Mouse (Mus musculus): ENCODE results near the gene Lrrc46. TPM values are rescaled to one million over a fixed set of nuclear protein-coding genes. Genes with fewer than 3 reads are reported as not detected.

The Lrrc46 gene
- polyA plus RNA-seq, 1 experiment, result 4.3 TPM

DNA sequence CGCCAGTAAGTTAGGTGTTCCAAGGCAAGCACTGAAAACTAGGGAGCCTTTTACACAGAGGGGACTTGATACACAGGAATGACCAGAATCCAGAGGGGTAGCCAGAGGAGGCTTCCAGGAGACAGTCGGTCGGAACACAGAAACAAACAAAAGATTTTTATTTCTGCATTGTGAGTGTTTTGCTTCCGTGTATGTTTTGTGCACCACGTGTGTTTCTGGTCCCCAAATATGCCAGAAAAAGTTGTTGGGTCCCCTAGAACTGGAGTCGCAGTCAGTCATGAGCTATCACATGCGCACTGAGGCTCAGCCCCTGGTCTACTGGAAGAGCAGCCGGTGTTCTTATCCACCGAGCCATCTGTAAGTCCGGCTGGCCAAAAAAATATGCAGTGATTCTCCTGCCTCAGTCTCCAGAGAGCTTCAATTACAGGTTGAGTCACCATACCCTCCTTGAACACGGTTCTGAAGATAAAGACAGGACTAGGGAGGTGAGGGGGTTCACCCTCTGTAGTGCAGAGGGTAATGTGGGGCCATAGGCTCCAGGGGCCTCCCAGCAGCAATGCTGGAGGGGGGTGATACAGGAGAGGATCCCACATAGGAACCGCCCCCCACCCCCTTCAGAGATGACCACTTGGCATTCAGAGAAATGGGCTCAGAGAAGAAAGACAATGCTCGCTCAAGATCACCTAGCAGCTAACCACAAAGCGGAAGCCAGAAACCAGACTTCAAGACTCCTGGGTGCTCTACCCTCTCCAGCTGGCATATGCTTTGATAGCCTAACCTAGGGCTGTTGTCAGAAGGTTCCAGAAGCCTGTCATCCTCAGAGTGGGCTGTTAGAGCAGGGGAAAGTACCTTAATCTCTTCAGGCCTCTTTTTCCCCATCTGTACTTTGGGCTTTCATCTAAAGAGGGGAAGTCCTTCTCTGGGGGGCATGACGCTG, 45.1 kb downstream of the Lrrc46 start:
- H3K4me3 ChIP-seq (replicated peaks; ENCODE audit: extremely low read depth, low read depth, low read length), result no peak overlapping the region
- no peak for DNase-seq
- WGBS, result 75% methylated on average over 15 of the region's 15 CpGs
- TF ChIP-seq POLR2A (IDR thresholded peaks at IDR 0.05; ENCODE audit: borderline replicate concordance, extremely low read depth, low read depth, low read length), result no peak
- TF ChIP-seq CTCF (IDR thresholded peaks at IDR 0.05; ENCODE audit: insufficient read depth, low read length), result no peak
- H3K4me1 ChIP-seq (ENCODE audit: control insufficient read depth, insufficient read depth, low read length), result 0 out of 2 replicates have a peak, but pooled peaks cover 2% of the 10 kb centered on the region

- DNase-seq, result no peak
- H3K4me3 ChIP-seq (replicated peaks; ENCODE audit: extremely low read depth, low read depth, low read length), result no peak overlapping the region
- H3K4me1 ChIP-seq (ENCODE audit: control insufficient read depth, insufficient read depth, low read length), result 0 out of 2 replicates have a peak, but pooled peaks cover 2% of the 10 kb centered on the region
- no peak for TF ChIP-seq POLR2A (IDR thresholded peaks at IDR 0.05; ENCODE audit: borderline replicate concordance, extremely low read depth, low read depth, low read length)
- no peak for TF ChIP-seq CTCF (IDR thresholded peaks at IDR 0.05; ENCODE audit: insufficient read depth, low read length)
- 54% methylated on average over 5 of the region's 5 CpGs for WGBS
These were observed 46.2 kb downstream of the Lrrc46 start for GRCm38 (mm10) chr11:96995031-96995430.

- WGBS, result 36% methylated on average over 8 of the region's 8 CpGs
- H3K4me1 ChIP-seq (ENCODE audit: control insufficient read depth, insufficient read depth, low read length), result peaks cover 6% of the 10 kb centered on the region; the same call in 1 of the 2 replicates
- no peak overlapping the region for H3K4me3 ChIP-seq (replicated peaks; ENCODE audit: extremely low read depth, low read depth, low read length)
- TF ChIP-seq CTCF (IDR thresholded peaks at IDR 0.05; ENCODE audit: insufficient read depth, low read length) (no peak), POLR2A (IDR thresholded peaks at IDR 0.05; ENCODE audit: borderline replicate concordance, extremely low read depth, low read depth, low read length) (no peak)
- no peak for DNase-seq
These were observed 48.4 kb downstream of the Lrrc46 start for GRCm38 (mm10) chr11:96992722-96993311.

- DNase-seq, result no peak
- Histone ChIP-seq H3K4me3 (replicated peaks; ENCODE audit: extremely low read depth, low read depth, low read length) (no peak overlapping the region), H3K4me1 (ENCODE audit: control insufficient read depth, insufficient read depth, low read length) (peaks cover 3% of the 10 kb centered on the region; the same call in 1 of the 2 replicates)
- WGBS, result 69% methylated on average over 5 of the region's 5 CpGs
- TF ChIP-seq POLR2A (IDR thresholded peaks at IDR 0.05; ENCODE audit: borderline replicate concordance, extremely low read depth, low read depth, low read length), result no peak
- TF ChIP-seq CTCF (IDR thresholded peaks at IDR 0.05; ENCODE audit: insufficient read depth, low read length), result no peak
These were observed 49.7 kb downstream of the Lrrc46 start for GRCm38 (mm10) chr11:96991501-96991900.

- Histone ChIP-seq H3K4me1 (ENCODE audit: control insufficient read depth, insufficient read depth, low read length) (peaks cover 3% of the 10 kb centered on the region; the same call in 1 of the 2 replicates), H3K4me3 (replicated peaks; ENCODE audit: extremely low read depth, low read depth, low read length) (peak overlapping the region; percentile 1)
- TF ChIP-seq POLR2A (IDR thresholded peaks at IDR 0.05; ENCODE audit: borderline replicate concordance, extremely low read depth, low read depth, low read length) (peak; percentile 84; the same call in 1 of the 2 replicates), CTCF (IDR thresholded peaks at IDR 0.05; ENCODE audit: insufficient read depth, low read length) (no peak)
- no peak for DNase-seq
- WGBS, result 5% methylated on average over 31 of the region's 31 CpGs
These were observed 53.1 kb downstream of the Lrrc46 start for GRCm38 (mm10) chr11:96987873-96988655.

GRCm38 (mm10) chr11:96986463-96986862, 54.7 kb downstream of the Lrrc46 start:
- WGBS, result 53% methylated on average over 3 of the region's 3 CpGs

GRCm38 (mm10) chr11:96984903-96985302, 56.3 kb downstream of the Lrrc46 start:
- WGBS, result 59% methylated on average over 4 of the region's 4 CpGs
- Histone ChIP-seq H3K4me1 (ENCODE audit: control insufficient read depth, insufficient read depth, low read length) (peaks cover 3% of the 10 kb centered on the region; the same call in 1 of the 2 replicates), H3K4me3 (replicated peaks; ENCODE audit: extremely low read depth, low read depth, low read length) (no peak overlapping the region)
- no peak for DNase-seq
- no peak for TF ChIP-seq POLR2A (IDR thresholded peaks at IDR 0.05; ENCODE audit: borderline replicate concordance, extremely low read depth, low read depth, low read length)
- no peak for TF ChIP-seq CTCF (IDR thresholded peaks at IDR 0.05; ENCODE audit: insufficient read depth, low read length)

More at GRCm38 (mm10) chr11:96986463-96986862, 54.7 kb downstream of the Lrrc46 start:
- no peak overlapping the region for H3K4me3 ChIP-seq (replicated peaks; ENCODE audit: extremely low read depth, low read depth, low read length)
- DNase-seq, result no peak
- no peak for TF ChIP-seq POLR2A (IDR thresholded peaks at IDR 0.05; ENCODE audit: borderline replicate concordance, extremely low read depth, low read depth, low read length)
- no peak for TF ChIP-seq CTCF (IDR thresholded peaks at IDR 0.05; ENCODE audit: insufficient read depth, low read length)
- peaks cover 3% of the 10 kb centered on the region; the same call in 1 of the 2 replicates for H3K4me1 ChIP-seq (ENCODE audit: control insufficient read depth, insufficient read depth, low read length)

Other genes with a start within 250 kb of the Lrrc46 start
- 225 and 264 TPM in 2 replicates for gene Nfe2l1, start 211.4 kb downstream of the Lrrc46 start, polyA plus RNA-seq (2012; rRNA removed)
- gene Copz2, start 191.5 kb downstream of the Lrrc46 start, polyA plus RNA-seq (2012; rRNA removed), result 39.7 and 44.8 TPM in 2 replicates
- 25.4 and 30.1 TPM in 2 replicates for gene Cdk5rap3, start 124.9 kb downstream of the Lrrc46 start, polyA plus RNA-seq (2012; rRNA removed)
- 56.2 and 69.8 TPM in 2 replicates for gene Prr15l, start 113.3 kb downstream of the Lrrc46 start, polyA plus RNA-seq (2012; rRNA removed)
- 20.7 and 24.0 TPM in 2 replicates for gene Pnpo, start 97.4 kb downstream of the Lrrc46 start, polyA plus RNA-seq (2012; rRNA removed)
- gene Sp2, start 58.4 kb downstream of the Lrrc46 start, polyA plus RNA-seq (2012; rRNA removed), result 23.1 and 26.3 TPM in 2 replicates
- gene Sp6, start 28.0 kb downstream of the Lrrc46 start, polyA plus RNA-seq (2012; rRNA removed), result 5.0 and 8.5 TPM in 2 replicates
- 16.2 and 20.2 TPM in 2 replicates for gene Scrn2, start 11.5 kb downstream of the Lrrc46 start, polyA plus RNA-seq (2012; rRNA removed)
- gene Mrpl10, start 153 bp upstream of the Lrrc46 start, polyA plus RNA-seq (2012; rRNA removed), result 64.8 and 80.5 TPM in 2 replicates
- gene Osbpl7, start 9.2 kb upstream of the Lrrc46 start, polyA plus RNA-seq (2012; rRNA removed), result 15.7 and 18.1 TPM in 2 replicates
- gene Tbx21, start 73.9 kb upstream of the Lrrc46 start, polyA plus RNA-seq (2012; rRNA removed), result 1.9 and 3.0 TPM in 2 replicates
- 55.8 and 85.1 TPM in 2 replicates for gene Tbkbp1, start 110.1 kb upstream of the Lrrc46 start, polyA plus RNA-seq (2012; rRNA removed)
- 18.7 and 32.0 TPM in 2 replicates for gene Kpnb1, start 146.5 kb upstream of the Lrrc46 start, polyA plus RNA-seq (2012; rRNA removed)
- 22.3 and 23.1 TPM in 2 replicates for gene Npepps, start 239.2 kb upstream of the Lrrc46 start, polyA plus RNA-seq (2012; rRNA removed)